Mouse (Mus musculus) limb, embryonic 11.5 days (tissue): ENCODE measurements at regions not wholly inside any gene's neighbourhood (a gene's known extent, or its start where the extent isn't known, plus 50 kb on each side); places are given as distances from the start of the nearest gene placed in this dataset.
A peak's percentile ranks its signal among the peaks of the same experiment; 100 is the strongest.

ENCODE experiments used
- ATAC-seq: fragments of 200-750 bp; cut with Nextera tagmentation; 2 replicates; pipeline ENCODE4 v1.8.0; 2017; ENCODE audit warnings: low read depth; ENCODE audit not compliant: insufficient number of reproducible peaks, low FRiP score, low TSS enrichment
- DNase-seq: peaks from one replicate; pipeline ENCODE4 v3.0.0-alpha.2; 2015; ENCODE audit warnings: low spot score
- H3K27ac ChIP-seq: fragments of 300-500 bp; sonication (generic); replicated peaks from 2 replicates; pipeline ENCODE4 v1.5.1; 2014; ENCODE audit warnings: low read depth, mild to moderate bottlenecking, low read length
- H3K27me3 ChIP-seq: fragments of 300-500 bp; sonication (generic); 2 replicates; pipeline ENCODE4 v1.6.1; 2014; ENCODE audit warnings: mild to moderate bottlenecking, low read length, mixed read lengths; ENCODE audit not compliant: control insufficient read depth, insufficient read depth
- H3K36me3 ChIP-seq: fragments of 300-500 bp; sonication (generic); 2 replicates; pipeline ENCODE4 v1.6.1; 2014; ENCODE audit warnings: mild to moderate bottlenecking, low read length, moderate library complexity, mixed read lengths; ENCODE audit not compliant: control insufficient read depth, insufficient read depth
- H3K4me1 ChIP-seq: fragments of 300-500 bp; sonication (generic); 2 replicates; pipeline ENCODE4 v1.6.1; 2014; ENCODE audit warnings: low read length, mixed read lengths; ENCODE audit not compliant: control insufficient read depth, insufficient read depth
- H3K4me2 ChIP-seq: fragments of 300-500 bp; sonication (generic); 2 replicates; pipeline ENCODE4 v1.6.1; 2014; ENCODE audit warnings: low read depth, mild to moderate bottlenecking, moderate library complexity; ENCODE audit not compliant: severe bottlenecking
- H3K4me3 ChIP-seq: fragments of 300-500 bp; sonication (generic); 2 replicates; pipeline ENCODE4 v1.5.1; 2014; ENCODE audit warnings: low read depth, low read length
- H3K9ac ChIP-seq: fragments of 300-500 bp; sonication (generic); 2 replicates; pipeline ENCODE4 v1.6.1; 2014; ENCODE audit warnings: mild to moderate bottlenecking, low read length
- H3K9me3 ChIP-seq: fragments of 300-500 bp; sonication (generic); 2 replicates; pipeline ENCODE4 v1.6.1; 2016; ENCODE audit warnings: low read length; ENCODE audit not compliant: control insufficient read depth
- WGBS: fragments of 180-500 bp; shearing (Covaris S2); extraction: QIAGEN DNeasy Blood & Tissue Kit; methylation state at CpG from one replicate; pipeline ENCODE4 v1.1.7; 2014; 5-methylcytosine and 5-hydroxymethylcytosine counted together

GRCm38 (mm10) chrX:99293967-99294366, 158.0 kb downstream of the Efnb1 start:
- no peaks in the 10 kb centered on the region for H3K36me3 ChIP-seq
- peaks cover 31% of the 10 kb centered on the region for H3K27me3 ChIP-seq
- 78% methylated on average over 6 of the region's 6 CpGs for WGBS
- H3K9me3 ChIP-seq = no peaks in the 10 kb centered on the region
- no peak overlapping the region for H3K27ac ChIP-seq
- ATAC-seq (no peak), DNase-seq (no peak)
- no peak overlapping the region for H3K4me3 ChIP-seq
- no peak overlapping the region for H3K4me2 ChIP-seq
- H3K9ac ChIP-seq = no peak overlapping the region
- no peaks in the 10 kb centered on the region; the same call in 1 of the 2 replicates for H3K4me1 ChIP-seq

GRCm38 (mm10) chrX:99292758-99293157, 156.8 kb downstream of the Efnb1 start:
- Histone ChIP-seq H3K36me3 (no peaks in the 10 kb centered on the region), H3K4me3 (no peak overlapping the region), H3K9me3 (no peaks in the 10 kb centered on the region), H3K27me3 (peaks cover 31% of the 10 kb centered on the region), H3K27ac (no peak overlapping the region), H3K4me2 (no peak overlapping the region), H3K9ac (no peak overlapping the region), H3K4me1 (no peaks in the 10 kb centered on the region; the same call in 1 of the 2 replicates)
- ATAC-seq = no peak
- no peak for DNase-seq
- 92% methylated on average over 11 of the region's 11 CpGs for WGBS

GRCm38 (mm10) chrX:99291965-99292364, 156.0 kb downstream of the Efnb1 start:
- no peaks in the 10 kb centered on the region for H3K36me3 ChIP-seq
- ATAC-seq = no peak; the same call in 1 of the 2 replicates
- DNase-seq = no peak
- no peaks in the 10 kb centered on the region; the same call in 1 of the 2 replicates for H3K4me1 ChIP-seq
- H3K27ac ChIP-seq = no peak overlapping the region
- WGBS = 53% methylated on average over 5 of the region's 5 CpGs
- H3K9ac ChIP-seq = no peak overlapping the region
- H3K4me2 ChIP-seq = no peak overlapping the region
- no peak overlapping the region for H3K4me3 ChIP-seq
- peaks cover 34% of the 10 kb centered on the region for H3K27me3 ChIP-seq
- H3K9me3 ChIP-seq = no peaks in the 10 kb centered on the region

- H3K4me3 ChIP-seq = no peak overlapping the region
- H3K27ac ChIP-seq = no peak overlapping the region
- DNase-seq (no peak), ATAC-seq (peak; percentile 44; the same call in 1 of the 2 replicates)
- WGBS = 49% methylated on average over 8 of the region's 10 CpGs
- no peaks in the 10 kb centered on the region for H3K9me3 ChIP-seq
- no peak overlapping the region for H3K9ac ChIP-seq
- H3K36me3 ChIP-seq = no peaks in the 10 kb centered on the region
- H3K4me2 ChIP-seq = no peak overlapping the region
- no peaks in the 10 kb centered on the region; the same call in 1 of the 2 replicates for H3K4me1 ChIP-seq
- peaks cover 34% of the 10 kb centered on the region for H3K27me3 ChIP-seq
Observed at GRCm38 (mm10) chrX:99291423-99291963, 155.6 kb downstream of the Efnb1 start.

- Histone ChIP-seq H3K9ac (no peak overlapping the region), H3K36me3 (no peaks in the 10 kb centered on the region), H3K4me1 (peaks cover 7% of the 10 kb centered on the region), H3K9me3 (no peaks in the 10 kb centered on the region), H3K27ac (no peak overlapping the region), H3K27me3 (peaks cover 25% of the 10 kb centered on the region), H3K4me3 (no peak overlapping the region), H3K4me2 (no peak overlapping the region)
- DNase-seq = no peak
- no peak for ATAC-seq
- WGBS = 72% methylated on average over 4 of the region's 4 CpGs
Observed at GRCm38 (mm10) chrX:99287988-99288387, 152.1 kb downstream of the Efnb1 start.

- peaks cover 7% of the 10 kb centered on the region for H3K4me1 ChIP-seq
- no peak for ATAC-seq
- no peak for DNase-seq
- H3K27me3 ChIP-seq = peaks cover 20% of the 10 kb centered on the region
- 69% methylated on average over 2 of the region's 2 CpGs for WGBS
- no peak overlapping the region for H3K9ac ChIP-seq
- H3K27ac ChIP-seq = no peak overlapping the region
- H3K4me2 ChIP-seq = no peak overlapping the region
- H3K9me3 ChIP-seq = no peaks in the 10 kb centered on the region
- no peaks in the 10 kb centered on the region for H3K36me3 ChIP-seq
- no peak overlapping the region for H3K4me3 ChIP-seq
Observed at GRCm38 (mm10) chrX:99286876-99287275, 150.9 kb downstream of the Efnb1 start.

- Histone ChIP-seq H3K27me3 (peaks cover 17% of the 10 kb centered on the region), H3K36me3 (no peaks in the 10 kb centered on the region)
Observed at GRCm38 (mm10) chrX:99285611-99286010, 149.7 kb downstream of the Efnb1 start.

GRCm38 (mm10) chrX:99280991-99281390, 145.1 kb downstream of the Efnb1 start:
- no peaks in the 10 kb centered on the region for H3K9me3 ChIP-seq
- DNase-seq = no peak
- H3K9ac ChIP-seq = no peak overlapping the region
- H3K27ac ChIP-seq = no peak overlapping the region
- peaks cover 7% of the 10 kb centered on the region; the same call in 1 of the 2 replicates for H3K4me1 ChIP-seq
- H3K4me3 ChIP-seq = no peak overlapping the region
- H3K27me3 ChIP-seq = peaks cover 22% of the 10 kb centered on the region
- WGBS = 71% methylated on average over 5 of the region's 5 CpGs
- ATAC-seq = no peak
- no peaks in the 10 kb centered on the region for H3K36me3 ChIP-seq
- no peak overlapping the region for H3K4me2 ChIP-seq

More at GRCm38 (mm10) chrX:99285611-99286010, 149.7 kb downstream of the Efnb1 start:
- Histone ChIP-seq H3K9ac (no peak overlapping the region), H3K27ac (peak overlapping the region; percentile 65; the same call in 1 of the 2 replicates), H3K9me3 (no peaks in the 10 kb centered on the region), H3K4me3 (no peak overlapping the region), H3K4me2 (no peak overlapping the region), H3K4me1 (peaks cover 7% of the 10 kb centered on the region; the same call in 1 of the 2 replicates)
- 20% methylated on average over 9 of the region's 9 CpGs for WGBS
- peak; percentile 70; the same call in 1 of the 2 replicates for ATAC-seq
- DNase-seq = peak; percentile 68

GRCm38 (mm10) chrX:99280543-99280942, 144.6 kb downstream of the Efnb1 start:
- peaks cover 23% of the 10 kb centered on the region for H3K27me3 ChIP-seq

More at GRCm38 (mm10) chrX:99280543-99280942, 144.6 kb downstream of the Efnb1 start:
- ATAC-seq (no peak), DNase-seq (no peak)
- Histone ChIP-seq H3K9me3 (no peaks in the 10 kb centered on the region), H3K27ac (no peak overlapping the region), H3K4me3 (no peak overlapping the region), H3K9ac (no peak overlapping the region), H3K4me1 (peaks cover 4% of the 10 kb centered on the region; the same call in 1 of the 2 replicates), H3K36me3 (no peaks in the 10 kb centered on the region), H3K4me2 (no peak overlapping the region)
- 52% methylated on average over 5 of the region's 5 CpGs for whole genome bisulfite sequencing
